Mouse (Mus musculus): ENCODE results near the gene Ints1.

DNA sequence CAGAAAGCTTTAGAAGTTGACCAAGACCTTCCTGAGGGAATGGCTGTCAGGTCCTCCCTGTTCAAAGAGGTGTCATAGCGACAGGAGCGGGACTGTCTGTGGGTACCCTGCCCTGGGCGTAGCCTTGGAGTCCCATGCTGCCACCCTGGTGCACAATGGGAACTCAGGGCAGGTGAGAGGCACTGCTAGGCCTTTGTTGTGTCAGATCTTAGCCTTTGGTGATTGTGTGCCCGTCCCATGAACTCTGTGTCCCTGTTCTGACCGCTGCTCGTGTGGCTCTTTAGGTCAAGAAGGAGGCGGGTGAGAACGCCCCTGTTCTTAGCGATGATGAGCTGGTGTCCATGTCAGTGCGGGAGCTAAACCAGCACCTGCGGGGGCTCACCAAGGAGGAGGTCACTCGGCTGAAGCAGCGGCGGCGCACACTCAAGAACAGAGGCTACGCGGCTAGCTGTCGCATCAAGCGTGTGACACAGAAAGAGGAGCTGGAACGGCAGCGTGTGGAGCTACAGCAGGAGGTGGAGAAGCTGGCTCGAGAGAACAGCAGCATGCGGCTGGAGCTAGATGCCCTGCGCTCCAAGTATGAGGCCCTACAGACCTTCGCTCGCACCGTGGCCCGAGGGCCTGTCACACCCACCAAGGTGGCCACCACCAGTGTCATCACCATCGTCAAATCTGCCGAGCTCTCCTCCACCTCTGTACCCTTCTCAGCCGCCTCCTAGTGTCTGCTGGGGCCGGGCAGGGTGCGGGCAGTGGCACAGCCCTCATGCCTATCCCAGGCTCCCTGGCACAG lies 24.5 kb upstream of the Ints1 start:
- no peak for TF ChIP-seq POLR2A (IDR thresholded peaks at IDR 0.05; ENCODE audit: borderline replicate concordance, low read depth, low read length)
- TF ChIP-seq CTCF (IDR thresholded peaks at IDR 0.05; ENCODE audit: low read depth, low read length), result no peak

All from bone marrow macrophage, adult 2 months (primary cell).